Mouse (Mus musculus) neutrophil, adult 59 days (primary cell): ENCODE results near the gene Nos2. TPM values are rescaled to one million over a fixed set of nuclear protein-coding genes. Genes with fewer than 3 reads are reported as not detected.

Source experiments
- total RNA-seq, 2 experiments: library from RNA; stranded (reverse); gene quantifications; 1 replicate in 1 of 2; 2 replicates in 1 of 2; pipeline ENCODE4 v1.2.4; 2023

Nos2 gene
- total RNA-seq: not detected

DNA sequence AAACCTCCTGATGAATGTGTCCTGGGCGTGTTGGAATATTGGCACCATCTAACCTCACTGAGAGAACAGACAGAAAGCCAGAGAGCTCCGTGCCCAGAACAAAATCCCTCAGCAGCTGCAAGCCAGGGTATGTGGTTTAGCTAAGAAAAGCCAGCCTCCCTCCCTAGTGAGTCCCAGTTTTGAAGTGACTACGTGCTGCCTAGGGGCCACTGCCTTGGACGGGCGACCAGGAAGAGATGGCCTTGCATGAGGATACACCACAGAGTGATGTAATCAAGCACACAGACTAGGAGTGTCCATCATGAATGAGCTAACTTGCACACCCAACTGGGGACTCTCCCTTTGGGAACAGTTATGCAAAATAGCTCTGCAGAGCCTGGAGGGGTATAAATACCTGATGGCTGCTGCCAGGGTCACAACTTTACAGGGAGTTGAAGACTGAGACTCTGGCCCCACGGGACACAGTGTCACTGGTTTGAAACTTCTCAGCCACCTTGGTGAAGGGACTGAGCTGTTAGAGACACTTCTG, at the start of gene Nos2:
Nos2 (plus strand) TSS at position 377 of the 529 bp plus-strand sequence.

DNA sequence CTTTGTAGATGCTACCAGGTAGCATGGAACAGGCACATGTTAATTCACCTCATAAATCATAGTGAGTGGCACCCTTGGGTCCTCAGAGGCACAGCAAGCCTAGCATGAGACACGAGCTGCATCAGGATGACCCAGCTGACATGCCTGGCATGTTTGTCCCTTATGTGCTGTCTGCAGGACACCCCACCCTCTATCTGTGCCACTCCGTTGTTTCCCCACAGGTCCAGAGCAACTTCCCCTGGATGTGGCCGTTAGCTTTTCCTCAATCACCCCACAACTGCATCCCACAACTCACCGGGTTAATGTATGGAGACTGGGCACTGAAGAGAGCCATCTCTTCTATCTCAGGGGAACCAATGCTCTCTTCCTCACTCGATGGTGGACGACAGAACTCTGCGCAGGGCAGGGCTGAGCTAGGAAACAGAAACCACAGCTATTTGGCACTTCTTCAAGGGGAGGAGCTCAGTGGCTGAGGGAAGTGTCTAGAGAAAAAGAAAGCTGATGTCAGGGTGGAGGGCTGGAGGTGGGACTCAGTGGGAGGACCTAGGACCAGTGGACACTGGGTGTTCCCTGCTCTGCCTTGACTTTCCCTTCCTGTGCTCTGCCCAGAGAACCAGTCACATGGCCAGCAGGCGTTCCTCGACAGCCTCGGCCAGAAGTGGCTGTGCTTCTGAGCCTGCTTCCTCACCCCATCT, 64.0 kb downstream of the Nos2 start, which contains the start of gene Lgals9:
Lgals9 (minus strand) TSS at position 464 of the 695 bp plus-strand sequence.

Other genes with a start within 250 kb of the Nos2 start
- gene Nlk, start 223.4 kb upstream of the Nos2 start, total RNA-seq: 10 to 100 TPM; 14.4 to 14.5 TPM
- 1 to 10 TPM; 7.1 to 7.3 TPM for gene Ccnq, start 169.1 kb upstream of the Nos2 start, total RNA-seq
- gene Lyrm9, start 94.2 kb upstream of the Nos2 start, total RNA-seq: 1 to 10 TPM; 1.2 to 2.4 TPM
- gene Lgals9, start 64.2 kb downstream of the Nos2 start, total RNA-seq: 100 to 1,000 TPM; 125 to 130 TPM
- gene Ksr1, start 225.6 kb downstream of the Nos2 start, total RNA-seq: 10 to 100 TPM; 28.6 to 28.9 TPM